Mouse (Mus musculus): ENCODE results near the gene Zscan10. TPM values are rescaled to one million over a fixed set of nuclear protein-coding genes. Genes with fewer than 3 reads are reported as not detected.

The Zscan10 gene
- polyA plus RNA-seq (2014; fragmentation: Nextera tagmentation; extraction: Ambion mirVana) = 0.16 and 0.27 TPM in 2 replicates

- H3K36me3 ChIP-seq (ENCODE audit: control insufficient read depth, insufficient read depth, low read length) = no peaks in the 10 kb centered on the region
- H3K27ac ChIP-seq (ENCODE audit: low read depth, low read length) = no peak within 1 kb of the TSS
- DNase-seq (ENCODE audit: low spot score) (no peak), ATAC-seq (replicated peaks; ENCODE audit: low FRiP score) (no peak)
- 21% methylated on average over 15 of the region's 15 CpGs for WGBS
- H3K4me3 ChIP-seq (ENCODE audit: low read depth, low read length) = no peak within 1 kb of the TSS
- H3K27me3 ChIP-seq (ENCODE audit: control insufficient read depth, insufficient read depth, low read length) = no peaks in the 10 kb centered on the region
- H3K4me1 ChIP-seq (replicated peaks; ENCODE audit: control insufficient read depth, insufficient read depth, low read length) = peaks cover 2% of the 10 kb centered on the region; the same call in 1 of the 2 replicates
- no peak within 1 kb of the TSS for H3K9ac ChIP-seq (ENCODE audit: low read length)
- no peak within 1 kb of the TSS; the same call in 1 of the 2 replicates for H3K4me2 ChIP-seq (ENCODE audit: low read depth, low read length, severe bottlenecking)
- no peaks in the 10 kb centered on the region for H3K9me3 ChIP-seq (ENCODE audit: control insufficient read depth, low read length)
Observed at GRCm38 (mm10) chr17:23600641-23601622, at the start of gene Zscan10. Zscan10 (plus strand) TSS chr17:23600856.

- Histone ChIP-seq H3K4me1 (replicated peaks; ENCODE audit: control insufficient read depth, insufficient read depth, low read length) (no peaks in the 10 kb centered on the region; the same call in 1 of the 2 replicates), H3K36me3 (ENCODE audit: control insufficient read depth, insufficient read depth, low read length) (no peaks in the 10 kb centered on the region), H3K9me3 (ENCODE audit: control insufficient read depth, low read length) (no peaks in the 10 kb centered on the region), H3K4me3 (ENCODE audit: low read depth, low read length) (peak overlapping the region; percentile 60), H3K27ac (ENCODE audit: low read depth, low read length) (no peak overlapping the region; the same call in 1 of the 2 replicates), H3K9ac (ENCODE audit: low read length) (peak overlapping the region; percentile 64), H3K27me3 (ENCODE audit: control insufficient read depth, insufficient read depth, low read length) (no peaks in the 10 kb centered on the region), H3K4me2 (ENCODE audit: low read depth, low read length, severe bottlenecking) (peak overlapping the region; percentile 66)
- DNase-seq (ENCODE audit: low spot score) (peak; percentile 71), ATAC-seq (replicated peaks; ENCODE audit: low FRiP score) (peak; percentile 13; the same call in 1 of the 2 replicates)
- under 1% methylated on average over 15 of the region's 15 CpGs for WGBS
Observed at GRCm38 (mm10) chr17:23550856-23551255, 49.8 kb upstream of the Zscan10 start.

- Histone ChIP-seq H3K4me2 (ENCODE audit: low read depth, low read length, severe bottlenecking) (peak overlapping the region; percentile 66), H3K27ac (ENCODE audit: low read depth, low read length) (no peak overlapping the region), H3K9me3 (ENCODE audit: control insufficient read depth, low read length) (no peaks in the 10 kb centered on the region), H3K27me3 (ENCODE audit: control insufficient read depth, insufficient read depth, low read length) (no peaks in the 10 kb centered on the region), H3K36me3 (ENCODE audit: control insufficient read depth, insufficient read depth, low read length) (no peaks in the 10 kb centered on the region; the same call in 1 of the 2 replicates), H3K4me3 (ENCODE audit: low read depth, low read length) (peak overlapping the region; percentile 60), H3K9ac (ENCODE audit: low read length) (peak overlapping the region; percentile 64; the same call in 1 of the 2 replicates), H3K4me1 (replicated peaks; ENCODE audit: control insufficient read depth, insufficient read depth, low read length) (no peaks in the 10 kb centered on the region; the same call in 1 of the 2 replicates)
- no peak for ATAC-seq (replicated peaks; ENCODE audit: low FRiP score)
- no peak for DNase-seq (ENCODE audit: low spot score)
Observed at GRCm38 (mm10) chr17:23551416-23551815, 49.2 kb upstream of the Zscan10 start.

GRCm38 (mm10) chr17:23551963-23552362 lies 48.7 kb upstream of the Zscan10 start:
- Histone ChIP-seq H3K4me1 (replicated peaks; ENCODE audit: control insufficient read depth, insufficient read depth, low read length) (no peaks in the 10 kb centered on the region; the same call in 1 of the 2 replicates), H3K9me3 (ENCODE audit: control insufficient read depth, low read length) (no peaks in the 10 kb centered on the region), H3K27me3 (ENCODE audit: control insufficient read depth, insufficient read depth, low read length) (no peaks in the 10 kb centered on the region), H3K36me3 (ENCODE audit: control insufficient read depth, insufficient read depth, low read length) (peaks cover 2% of the 10 kb centered on the region; the same call in 1 of the 2 replicates), H3K9ac (ENCODE audit: low read length) (no peak overlapping the region), H3K4me3 (ENCODE audit: low read depth, low read length) (no peak overlapping the region), H3K4me2 (ENCODE audit: low read depth, low read length, severe bottlenecking) (no peak overlapping the region), H3K27ac (ENCODE audit: low read depth, low read length) (no peak overlapping the region)
- no peak for DNase-seq (ENCODE audit: low spot score)
- WGBS = 64% methylated on average over 5 of the region's 5 CpGs
- no peak for ATAC-seq (replicated peaks; ENCODE audit: low FRiP score)

- H3K27me3 ChIP-seq (ENCODE audit: control insufficient read depth, insufficient read depth, low read length) = no peaks in the 10 kb centered on the region
- WGBS = 86% methylated on average over 8 of the region's 8 CpGs
- H3K27ac ChIP-seq (ENCODE audit: low read depth, low read length) = no peak overlapping the region
- no peak overlapping the region for H3K9ac ChIP-seq (ENCODE audit: low read length)
- H3K9me3 ChIP-seq (ENCODE audit: control insufficient read depth, low read length) = no peaks in the 10 kb centered on the region
- ATAC-seq (replicated peaks; ENCODE audit: low FRiP score) (no peak), DNase-seq (ENCODE audit: low spot score) (no peak)
- H3K4me3 ChIP-seq (ENCODE audit: low read depth, low read length) = no peak overlapping the region
- peaks cover 5% of the 10 kb centered on the region; the same call in 1 of the 2 replicates for H3K36me3 ChIP-seq (ENCODE audit: control insufficient read depth, insufficient read depth, low read length)
- no peaks in the 10 kb centered on the region; the same call in 1 of the 2 replicates for H3K4me1 ChIP-seq (replicated peaks; ENCODE audit: control insufficient read depth, insufficient read depth, low read length)
- no peak overlapping the region for H3K4me2 ChIP-seq (ENCODE audit: low read depth, low read length, severe bottlenecking)
Observed at GRCm38 (mm10) chr17:23552896-23553633, 47.6 kb upstream of the Zscan10 start.

- Histone ChIP-seq H3K9ac (ENCODE audit: low read length) (no peak overlapping the region), H3K9me3 (ENCODE audit: control insufficient read depth, low read length) (no peaks in the 10 kb centered on the region), H3K27me3 (ENCODE audit: control insufficient read depth, insufficient read depth, low read length) (no peaks in the 10 kb centered on the region), H3K27ac (ENCODE audit: low read depth, low read length) (no peak overlapping the region), H3K36me3 (ENCODE audit: control insufficient read depth, insufficient read depth, low read length) (peaks cover 5% of the 10 kb centered on the region; the same call in 1 of the 2 replicates), H3K4me1 (replicated peaks; ENCODE audit: control insufficient read depth, insufficient read depth, low read length) (no peaks in the 10 kb centered on the region; the same call in 1 of the 2 replicates), H3K4me3 (ENCODE audit: low read depth, low read length) (no peak overlapping the region), H3K4me2 (ENCODE audit: low read depth, low read length, severe bottlenecking) (no peak overlapping the region)
- WGBS = 67% methylated on average over 1 of the region's 1 CpGs
- ATAC-seq (replicated peaks; ENCODE audit: low FRiP score) = no peak
- no peak for DNase-seq (ENCODE audit: low spot score)
Observed at GRCm38 (mm10) chr17:23553634-23554120, 47.0 kb upstream of the Zscan10 start.

GRCm38 (mm10) chr17:23554321-23554720 lies 46.3 kb upstream of the Zscan10 start:
- no peak overlapping the region for H3K27ac ChIP-seq (ENCODE audit: low read depth, low read length)
- ATAC-seq (replicated peaks; ENCODE audit: low FRiP score) (no peak), DNase-seq (ENCODE audit: low spot score) (no peak)
- H3K4me3 ChIP-seq (ENCODE audit: low read depth, low read length) = no peak overlapping the region
- H3K4me1 ChIP-seq (replicated peaks; ENCODE audit: control insufficient read depth, insufficient read depth, low read length) = no peaks in the 10 kb centered on the region; the same call in 1 of the 2 replicates
- H3K9me3 ChIP-seq (ENCODE audit: control insufficient read depth, low read length) = no peaks in the 10 kb centered on the region
- H3K27me3 ChIP-seq (ENCODE audit: control insufficient read depth, insufficient read depth, low read length) = no peaks in the 10 kb centered on the region
- H3K9ac ChIP-seq (ENCODE audit: low read length) = no peak overlapping the region
- peaks cover 5% of the 10 kb centered on the region; the same call in 1 of the 2 replicates for H3K36me3 ChIP-seq (ENCODE audit: control insufficient read depth, insufficient read depth, low read length)
- no peak overlapping the region for H3K4me2 ChIP-seq (ENCODE audit: low read depth, low read length, severe bottlenecking)

GRCm38 (mm10) chr17:23555243-23555916 lies 45.3 kb upstream of the Zscan10 start:
- no peaks in the 10 kb centered on the region for H3K27me3 ChIP-seq (ENCODE audit: control insufficient read depth, insufficient read depth, low read length)
- H3K36me3 ChIP-seq (ENCODE audit: control insufficient read depth, insufficient read depth, low read length) = peaks cover 5% of the 10 kb centered on the region; the same call in 1 of the 2 replicates
- no peak overlapping the region for H3K27ac ChIP-seq (ENCODE audit: low read depth, low read length)
- no peaks in the 10 kb centered on the region; the same call in 1 of the 2 replicates for H3K4me1 ChIP-seq (replicated peaks; ENCODE audit: control insufficient read depth, insufficient read depth, low read length)
- H3K9me3 ChIP-seq (ENCODE audit: control insufficient read depth, low read length) = no peaks in the 10 kb centered on the region
- DNase-seq (ENCODE audit: low spot score) = no peak
- 90% methylated on average over 7 of the region's 7 CpGs for WGBS
- no peak overlapping the region for H3K4me2 ChIP-seq (ENCODE audit: low read depth, low read length, severe bottlenecking)
- H3K4me3 ChIP-seq (ENCODE audit: low read depth, low read length) = no peak overlapping the region
- no peak for ATAC-seq (replicated peaks; ENCODE audit: low FRiP score)
- no peak overlapping the region for H3K9ac ChIP-seq (ENCODE audit: low read length)
